Mouse (Mus musculus) embryonic fibroblast, embryonic 13.5 days (primary cell): ENCODE results near the gene Dkk1. TPM values are rescaled to one million over a fixed set of nuclear protein-coding genes. Genes with fewer than 3 reads are reported as not detected.
A peak's percentile ranks its signal among the peaks of the same experiment; 100 is the strongest.
"Not testable (repeated sequence)": the region's sequence is repeated elsewhere in the genome, so short reads cannot be mapped to it uniquely, and the experiment has no call there.

Source experiments
- H3K27ac ChIP-seq: 2 replicates; pipeline ENCODE4 v1.5.1; 2012; ENCODE audit warnings: low read length, control low read depth, inconsistent platforms; ENCODE audit not compliant: insufficient read depth
- H3K4me1 ChIP-seq: 2 replicates; pipeline ENCODE4 v1.6.1; 2011; ENCODE audit warnings: low read length; ENCODE audit not compliant: control insufficient read depth, insufficient read depth
- H3K4me3 ChIP-seq: 2 replicates; pipeline ENCODE4 v1.5.1; 2011; ENCODE audit warnings: mild to moderate bottlenecking, control low read depth, low read length; ENCODE audit not compliant: insufficient read depth
- CTCF ChIP-seq: IDR thresholded peaks from 2 replicates; pipeline ENCODE4 v1.5.1; 2011; ENCODE audit warnings: mild to moderate bottlenecking, control low read depth, low read length, moderate library complexity, borderline replicate concordance; ENCODE audit not compliant: insufficient read depth
- POLR2A ChIP-seq: IDR thresholded peaks from 2 replicates; pipeline ENCODE4 v1.6.1; 2011; ENCODE audit warnings: low read depth, mild to moderate bottlenecking, control low read depth, low read length, moderate library complexity
- polyA plus RNA-seq: library from polyadenylated mRNA; stranded (reverse); fragments of >200 nt; gene quantifications from 2 replicates; pipeline ENCODE4 v1.2.4, GENCODE M21; 2011; ENCODE audit warnings: low read depth; ENCODE audit not compliant: missing spikeins, insufficient read length

Gene Dkk1
- polyA plus RNA-seq, 1 experiment = 0.35 TPM

- H3K4me1 ChIP-seq = no peaks in the 10 kb centered on the region
- TF ChIP-seq POLR2A = no peak
- no peak for TF ChIP-seq CTCF
- no peak overlapping the region for H3K4me3 ChIP-seq
- H3K27ac ChIP-seq = no peak overlapping the region
Observed at GRCm38 (mm10) chr19:30548411-30549043, 938 bp downstream of the Dkk1 start.

- H3K27ac ChIP-seq, H3K4me1 ChIP-seq: not testable (repeated sequence)
- peak overlapping the region; percentile 36; the same call in 1 of the 2 replicates for H3K4me3 ChIP-seq
Observed at GRCm38 (mm10) chr19:30539365-30539941, 10.0 kb downstream of the Dkk1 start.

DNA sequence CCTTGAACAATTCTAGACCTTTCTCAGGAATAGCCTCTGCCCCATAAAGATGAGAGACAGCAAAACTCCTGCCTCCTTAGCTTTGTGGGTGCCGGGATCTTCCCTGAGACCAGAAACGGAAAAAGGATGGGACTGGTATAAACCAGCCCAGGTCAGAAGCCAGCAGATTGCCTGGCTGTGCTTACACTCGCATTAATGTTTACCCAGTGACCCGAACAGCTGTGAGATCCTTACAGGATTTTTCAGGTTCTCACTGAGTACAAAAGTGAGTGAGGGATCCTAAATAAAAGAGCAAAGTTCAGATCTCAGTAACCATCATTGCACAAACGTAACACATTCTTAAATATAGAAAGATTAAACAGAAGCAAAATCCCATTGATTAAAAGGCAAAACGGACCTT, 32.7 kb downstream of the Dkk1 start:
- H3K4me1 ChIP-seq = no peaks in the 10 kb centered on the region
- TF ChIP-seq POLR2A (no peak), CTCF (no peak)
- H3K4me3 ChIP-seq = no peak overlapping the region
- no peak overlapping the region for H3K27ac ChIP-seq

DNA sequence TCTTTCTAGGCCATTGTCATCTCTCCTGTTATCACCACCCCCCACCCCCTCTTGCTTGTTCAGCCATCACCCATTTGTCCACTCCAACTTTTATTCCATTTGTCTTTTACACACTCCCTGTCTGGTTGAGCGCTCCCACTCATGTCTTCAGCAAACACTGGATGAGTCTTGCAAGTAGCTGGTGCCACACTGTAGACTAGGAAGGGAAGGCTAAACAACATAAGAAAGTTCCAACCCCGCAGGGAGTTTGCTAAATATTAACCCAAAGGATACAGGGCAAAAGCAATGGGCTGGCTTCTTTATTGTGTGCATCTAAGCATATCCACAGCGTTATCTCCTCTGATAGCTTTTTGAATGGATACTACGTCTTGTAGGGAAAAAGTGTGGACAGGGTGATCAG, 39.0 kb downstream of the Dkk1 start:
- no peak for TF ChIP-seq CTCF
- no peak for TF ChIP-seq POLR2A
- no peaks in the 10 kb centered on the region for H3K4me1 ChIP-seq
- H3K27ac ChIP-seq = no peak overlapping the region
- H3K4me3 ChIP-seq = no peak overlapping the region

GRCm38 (mm10) chr19:30505497-30505896, 44.0 kb downstream of the Dkk1 start:
- no peak overlapping the region for H3K4me3 ChIP-seq
- TF ChIP-seq POLR2A (no peak), CTCF (no peak)
- H3K4me1 ChIP-seq = no peaks in the 10 kb centered on the region
- no peak overlapping the region for H3K27ac ChIP-seq
